Mouse (Mus musculus) monocyte, adult 5-6 weeks (primary cell): ENCODE measurements around the gene Slc35g3. TPM values are rescaled to one million over a fixed set of nuclear protein-coding genes. Genes with fewer than 3 reads are reported as not detected.

Experiments used
- ATAC-seq: fragments of 153-309, 156-312 bp; replicated peaks from 2 replicates; pipeline ENCODE4 v1.8.0; 2017; ENCODE audit warnings: mild to moderate bottlenecking; ENCODE audit not compliant: low TSS enrichment, insufficient number of reproducible peaks, severe bottlenecking, poor library complexity, low FRiP score
- total RNA-seq: library from RNA; stranded (forward); fragments of 200-1000, 200-491, 200-594 nt; gene quantifications from 3 replicates; pipeline ENCODE4 v1.2.3, GENCODE M21; 2017

Slc35g3 gene
- total RNA-seq, 1 experiment from 2014 or later: not detected

DNA sequence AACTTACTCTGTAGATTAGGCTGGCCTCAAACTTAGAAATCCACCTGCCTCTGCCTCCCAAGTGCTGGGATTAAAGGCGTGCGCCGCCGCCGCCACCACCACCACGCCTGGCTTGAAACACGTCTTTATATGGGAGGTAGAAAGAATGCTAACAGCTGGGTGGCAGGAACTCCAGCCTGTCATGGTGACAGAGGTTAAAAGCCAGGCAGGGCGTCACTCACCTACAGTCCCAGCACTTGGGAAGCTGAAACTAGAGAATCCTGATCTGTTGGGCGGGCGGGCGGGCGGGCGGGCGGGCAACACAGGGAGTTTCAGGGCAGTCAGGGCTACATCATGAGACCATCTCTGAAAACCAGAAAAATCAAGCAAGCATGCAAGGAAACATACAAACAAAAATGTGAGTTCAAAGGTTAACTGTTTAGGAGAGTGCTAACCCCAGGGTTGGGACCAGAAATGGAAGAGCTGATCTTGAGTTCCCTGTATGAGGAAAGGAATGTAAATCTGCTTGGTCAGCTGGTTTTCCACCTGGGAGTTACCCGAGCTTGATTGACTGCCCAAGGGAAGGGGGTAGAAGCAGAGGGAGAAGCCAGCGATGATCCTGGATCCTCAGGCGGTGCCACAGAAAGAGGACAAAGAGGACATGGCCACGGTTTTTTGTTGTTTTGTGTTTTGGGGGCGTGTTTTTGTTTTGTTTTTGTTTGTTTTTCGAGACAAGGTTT is 48.7 kb downstream of the Slc35g3 start:
- no peak for ATAC-seq

DNA sequence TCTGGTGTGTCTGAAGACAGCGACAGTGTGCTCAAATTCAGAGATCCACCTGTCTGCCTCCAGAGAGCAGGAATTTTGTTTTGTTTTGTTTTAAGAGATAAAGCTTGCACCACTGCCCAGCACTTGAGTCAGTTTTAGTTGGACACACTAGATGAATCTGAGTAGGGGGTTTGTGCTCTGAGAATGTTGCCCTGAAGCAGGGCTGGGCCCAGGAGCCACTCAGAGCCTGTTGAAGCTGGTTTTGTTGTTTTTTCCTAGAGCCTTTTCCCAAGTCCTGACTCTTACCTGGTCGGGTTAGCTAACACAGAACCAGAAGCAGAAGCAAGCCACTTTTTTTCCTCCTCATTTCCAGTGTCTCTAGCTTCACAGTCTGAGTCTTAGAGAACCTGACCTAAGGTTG is 50.7 kb downstream of the Slc35g3 start:
- ATAC-seq: no peak

- no peak for ATAC-seq
Observed at GRCm38 (mm10) chr11:69710470-69710869, 51.3 kb downstream of the Slc35g3 start.

Other genes with a start within 250 kb of the Slc35g3 start
- 1.4 to 6.4 TPM (median 4.7 TPM) in 3 replicates for gene Dnah2, start 212.9 kb downstream of the Slc35g3 start, total RNA-seq
- gene Efnb3, start 201.8 kb downstream of the Slc35g3 start, total RNA-seq: 0.49 to 0.96 TPM in 2 of 3 replicates, not detected in the other
- gene Wrap53, start 181.7 kb downstream of the Slc35g3 start, total RNA-seq: 2.8 to 9.4 TPM (median 3.8 TPM) in 3 replicates
- 11.9 to 26.9 TPM (median 24.5 TPM) in 3 replicates for gene Trp53, start 181.6 kb downstream of the Slc35g3 start, total RNA-seq
- not detected in 3 replicates for gene Atp1b2, start 156.0 kb downstream of the Slc35g3 start, total RNA-seq
- not detected in 3 replicates for gene Shbg, start 144.1 kb downstream of the Slc35g3 start, total RNA-seq
- gene Sat2, start 139.9 kb downstream of the Slc35g3 start, total RNA-seq: 0.67 TPM in 1 of 3 replicates, not detected in the others
- 64.6 to 83.5 TPM (median 67.9 TPM) in 3 replicates for gene Fxr2, start 129.0 kb downstream of the Slc35g3 start, total RNA-seq
- 4.1 to 8.2 TPM in 2 of 3 replicates, not detected in the other for gene Sox15, start 106.7 kb downstream of the Slc35g3 start, total RNA-seq
- gene Mpdu1, start 99.3 kb downstream of the Slc35g3 start, total RNA-seq: 32.9 to 56.3 TPM (median 49.2 TPM) in 3 replicates
- gene Cd68, start 95.8 kb downstream of the Slc35g3 start, total RNA-seq: 203 to 221 TPM (median 207 TPM) in 3 replicates
- gene Eif4a1, start 89.5 kb downstream of the Slc35g3 start, total RNA-seq: 597 to 694 TPM (median 633 TPM) in 3 replicates
- 67.5 to 144 TPM (median 118 TPM) in 3 replicates for gene Senp3, start 79.9 kb downstream of the Slc35g3 start, total RNA-seq
- 40.3 to 90.5 TPM (median 78.8 TPM) in 3 replicates for gene Tnfsf13, start 76.2 kb downstream of the Slc35g3 start, total RNA-seq
- 2.5 to 23.1 TPM (median 10.7 TPM) in 3 replicates for gene Tnfsf12, start 66.1 kb downstream of the Slc35g3 start, total RNA-seq
- gene Tnfsfm13, start 65.9 kb downstream of the Slc35g3 start, total RNA-seq: 23.9 to 50.5 TPM (median 24.3 TPM) in 3 replicates
- 21.5 to 120 TPM (median 48.7 TPM) in 3 replicates for gene Polr2a, start 3.3 kb downstream of the Slc35g3 start, total RNA-seq
- 6.6 to 23.7 TPM (median 7.7 TPM) in 3 replicates for gene Zbtb4, start 3.9 kb upstream of the Slc35g3 start, total RNA-seq
- 2.3 to 5.8 TPM (median 2.7 TPM) in 3 replicates for gene Chrnb1, start 34.0 kb upstream of the Slc35g3 start, total RNA-seq
- gene Fgf11, start 39.9 kb upstream of the Slc35g3 start, total RNA-seq: 0.64 TPM in 1 of 3 replicates, not detected in the others
- not detected in 3 replicates for gene Tmem102, start 43.7 kb upstream of the Slc35g3 start, total RNA-seq
- not detected in 3 replicates for gene Gm39566, start 53.3 kb upstream of the Slc35g3 start, total RNA-seq
- 0.29 TPM in 1 of 3 replicates, not detected in the others for gene Spem2, start 56.5 kb upstream of the Slc35g3 start, total RNA-seq
- gene Spem1, start 60.2 kb upstream of the Slc35g3 start, total RNA-seq: not detected in 3 replicates
- 0.10 to 0.29 TPM (median 0.11 TPM) in 3 replicates for gene Nlgn2, start 75.8 kb upstream of the Slc35g3 start, total RNA-seq
- 35.3 to 85.7 TPM (median 75.7 TPM) in 3 replicates for gene Tmem256, start 76.5 kb upstream of the Slc35g3 start, total RNA-seq
- 0.53 to 3.8 TPM (median 2.8 TPM) in 3 replicates for gene Plscr3, start 84.4 kb upstream of the Slc35g3 start, total RNA-seq
- not detected in 3 replicates for gene Tnk1, start 96.8 kb upstream of the Slc35g3 start, total RNA-seq
- not detected in 3 replicates for gene Tmem95, start 116.0 kb upstream of the Slc35g3 start, total RNA-seq
- 1.6 to 9.9 TPM (median 2.5 TPM) in 3 replicates for gene Kctd11, start 119.4 kb upstream of the Slc35g3 start, total RNA-seq
- gene Acap1, start 133.6 kb upstream of the Slc35g3 start, total RNA-seq: 83.6 to 201 TPM (median 84.0 TPM) in 3 replicates
- 0.87 TPM in 1 of 3 replicates, not detected in the others for gene 2810408A11Rik, start 139.0 kb upstream of the Slc35g3 start, total RNA-seq
- gene Neurl4, start 139.1 kb upstream of the Slc35g3 start, total RNA-seq: 16.1 to 57.8 TPM (median 24.6 TPM) in 3 replicates
- 85.4 to 110 TPM (median 101 TPM) in 3 replicates for gene Gps2, start 151.9 kb upstream of the Slc35g3 start, total RNA-seq
- gene Eif5a, start 160.0 kb upstream of the Slc35g3 start, total RNA-seq: 255 to 299 TPM (median 276 TPM) in 3 replicates
- not detected in 3 replicates for gene Ybx2, start 173.8 kb upstream of the Slc35g3 start, total RNA-seq
- gene Slc2a4, start 186.2 kb upstream of the Slc35g3 start, total RNA-seq: not detected in 3 replicates
- gene Cldn7, start 202.8 kb upstream of the Slc35g3 start, total RNA-seq: not detected in 3 replicates
- 19.4 to 30.8 TPM (median 23.6 TPM) in 3 replicates for gene Ctdnep1, start 219.2 kb upstream of the Slc35g3 start, total RNA-seq
- gene Elp5, start 220.5 kb upstream of the Slc35g3 start, total RNA-seq: 29.0 to 43.7 TPM (median 33.9 TPM) in 3 replicates
- gene Gabarap, start 229.2 kb upstream of the Slc35g3 start, total RNA-seq: 244 to 340 TPM (median 296 TPM) in 3 replicates
- gene Phf23, start 233.8 kb upstream of the Slc35g3 start, total RNA-seq: 48.7 to 74.0 TPM (median 57.5 TPM) in 3 replicates
- gene Dvl2, start 238.6 kb upstream of the Slc35g3 start, total RNA-seq: 18.6 to 27.1 TPM (median 19.1 TPM) in 3 replicates